Mouse (Mus musculus): ENCODE results near the gene Cdc42bpb. TPM values are rescaled to one million over a fixed set of nuclear protein-coding genes. Genes with fewer than 3 reads are reported as not detected.

The Cdc42bpb gene
- total RNA-seq, 2 experiments from 2014 or later: 1.5 to 5.2 TPM

- no peak for ATAC-seq (replicated peaks; ENCODE audit: poor library complexity)
Measured at GRCm38 (mm10) chr12:111386642-111387120, 9.2 kb upstream of the Cdc42bpb start.

GRCm38 (mm10) chr12:111385883-111386641, 8.5 kb upstream of the Cdc42bpb start:
- no peak for ATAC-seq (replicated peaks; ENCODE audit: poor library complexity)

- no peak for ATAC-seq (replicated peaks; ENCODE audit: poor library complexity)
Measured at GRCm38 (mm10) chr12:111378812-111379211, 1.3 kb upstream of the Cdc42bpb start.

- 0 out of 2 replicates have a peak, but pooled peaks have one; percentile 15 for ATAC-seq (replicated peaks; ENCODE audit: poor library complexity)
Measured at GRCm38 (mm10) chr12:111377986-111378490, 520 bp upstream of the Cdc42bpb start.

- ATAC-seq (replicated peaks; ENCODE audit: poor library complexity): 0 out of 2 replicates have a peak, but pooled peaks have one; percentile 3
Measured at GRCm38 (mm10) chr12:111376826-111377331, 639 bp downstream of the Cdc42bpb start.

GRCm38 (mm10) chr12:111376053-111376452, 1.5 kb downstream of the Cdc42bpb start:
- peak; percentile 35; the same call in 1 of the 2 replicates for ATAC-seq (replicated peaks; ENCODE audit: poor library complexity)

GRCm38 (mm10) chr12:111375559-111375958, 2.0 kb downstream of the Cdc42bpb start:
- ATAC-seq (replicated peaks; ENCODE audit: poor library complexity): no peak

- no peak for ATAC-seq (replicated peaks; ENCODE audit: poor library complexity)
Measured at GRCm38 (mm10) chr12:111374727-111375126, 2.8 kb downstream of the Cdc42bpb start.

- ATAC-seq (replicated peaks; ENCODE audit: poor library complexity): no peak
Measured at GRCm38 (mm10) chr12:111373411-111373810, 4.1 kb downstream of the Cdc42bpb start.

- no peak for ATAC-seq (replicated peaks; ENCODE audit: poor library complexity)
Measured at GRCm38 (mm10) chr12:111371905-111372304, 5.6 kb downstream of the Cdc42bpb start.

GRCm38 (mm10) chr12:111370249-111370648, 7.3 kb downstream of the Cdc42bpb start:
- peak; percentile 52 for ATAC-seq (replicated peaks; ENCODE audit: poor library complexity)

GRCm38 (mm10) chr12:111367065-111367464, 10.5 kb downstream of the Cdc42bpb start:
- no peak for ATAC-seq (replicated peaks; ENCODE audit: poor library complexity)

- peak; percentile 42; the same call in 1 of the 2 replicates for ATAC-seq (replicated peaks; ENCODE audit: poor library complexity)
Measured at GRCm38 (mm10) chr12:111364234-111364633, 13.3 kb downstream of the Cdc42bpb start.

- ATAC-seq (replicated peaks; ENCODE audit: poor library complexity): no peak
Measured at GRCm38 (mm10) chr12:111361319-111362098, 16.0 kb downstream of the Cdc42bpb start.

GRCm38 (mm10) chr12:111360671-111361070, 16.8 kb downstream of the Cdc42bpb start:
- no peak for ATAC-seq (replicated peaks; ENCODE audit: poor library complexity)

- ATAC-seq (replicated peaks; ENCODE audit: poor library complexity): no peak
Measured at GRCm38 (mm10) chr12:111356216-111356615, 21.3 kb downstream of the Cdc42bpb start.

- ATAC-seq (replicated peaks; ENCODE audit: poor library complexity): no peak
Measured at GRCm38 (mm10) chr12:111354142-111354541, 23.4 kb downstream of the Cdc42bpb start.

GRCm38 (mm10) chr12:111353439-111353915, 24.0 kb downstream of the Cdc42bpb start:
- ATAC-seq (replicated peaks; ENCODE audit: poor library complexity): no peak

- ATAC-seq (replicated peaks; ENCODE audit: poor library complexity): no peak
Measured at GRCm38 (mm10) chr12:111353008-111353407, 24.5 kb downstream of the Cdc42bpb start.

- no peak for ATAC-seq (replicated peaks; ENCODE audit: poor library complexity)
Measured at GRCm38 (mm10) chr12:111352520-111352919, 25.0 kb downstream of the Cdc42bpb start.

Measured in megakaryocyte progenitor cell, adult 5-6 weeks (primary cell).